Mouse (Mus musculus): ENCODE results near the gene Mllt11. TPM values are rescaled to one million over a fixed set of nuclear protein-coding genes. Genes with fewer than 3 reads are reported as not detected.

Mllt11 gene
- polyA plus RNA-seq, 1 experiment from 2014 or later = 14.2 TPM

DNA sequence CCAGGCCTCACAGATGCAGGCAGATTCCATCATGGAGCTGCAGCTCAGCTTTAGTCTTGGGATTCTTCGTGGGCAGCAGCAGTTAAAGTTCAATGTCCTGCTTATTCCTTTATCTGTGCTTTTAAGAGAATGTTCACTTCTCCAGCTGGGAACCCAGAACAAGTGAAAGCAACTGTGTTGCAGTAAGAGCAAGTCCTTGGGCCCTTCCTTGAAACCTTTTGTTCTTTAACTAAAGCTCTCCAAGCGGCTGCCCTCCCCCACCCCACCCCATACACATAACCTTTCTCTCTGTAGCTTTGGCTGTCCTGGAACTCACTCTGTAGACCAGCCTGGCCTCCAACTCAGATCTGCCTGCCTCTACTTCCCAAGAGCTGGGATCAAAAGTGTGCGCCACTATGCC lies 55.5 kb downstream of the Mllt11 start:
- ATAC-seq (ENCODE audit: insufficient number of reproducible peaks, insufficient read depth, low FRiP score, low read depth) = no peak
- H3K4me1 ChIP-seq (ENCODE audit: control insufficient read depth in 2 of 2, insufficient read depth in 2 of 2, low read length in 2 of 2) = peaks cover 0 to 16% of the 10 kb centered on the region in 2 experiments; a peak in 3 of 4 replicates
- 72% methylated on average over 3 of the region's 3 CpGs for WGBS
- 0 out of 2 replicates have a peak, but pooled peaks cover under 1% of the 10 kb centered on the region for H3K36me3 ChIP-seq (ENCODE audit: control insufficient read depth, insufficient read depth, low read length)
- no peak overlapping the region for H3K4me2 ChIP-seq (ENCODE audit: low read length)
- H3K4me3 ChIP-seq (ENCODE audit: control insufficient read depth in 1 of 2, insufficient read depth in 1 of 2, low read depth in 1 of 2, low read length in 2 of 2) = no peak overlapping the region
- peaks cover 31% of the 10 kb centered on the region for H3K27me3 ChIP-seq (ENCODE audit: control insufficient read depth, insufficient read depth, low read length)
- no peak overlapping the region for H3K9ac ChIP-seq (ENCODE audit: low read length)
- H3K9me3 ChIP-seq (ENCODE audit: control insufficient read depth, low read length) = no peaks in the 10 kb centered on the region
- H3K27ac ChIP-seq (replicated peaks in 1 of 2; ENCODE audit: control insufficient read depth in 1 of 2, insufficient read depth in 1 of 2, low read depth in 2 of 2, low read length in 2 of 2) = no peak overlapping the region

DNA sequence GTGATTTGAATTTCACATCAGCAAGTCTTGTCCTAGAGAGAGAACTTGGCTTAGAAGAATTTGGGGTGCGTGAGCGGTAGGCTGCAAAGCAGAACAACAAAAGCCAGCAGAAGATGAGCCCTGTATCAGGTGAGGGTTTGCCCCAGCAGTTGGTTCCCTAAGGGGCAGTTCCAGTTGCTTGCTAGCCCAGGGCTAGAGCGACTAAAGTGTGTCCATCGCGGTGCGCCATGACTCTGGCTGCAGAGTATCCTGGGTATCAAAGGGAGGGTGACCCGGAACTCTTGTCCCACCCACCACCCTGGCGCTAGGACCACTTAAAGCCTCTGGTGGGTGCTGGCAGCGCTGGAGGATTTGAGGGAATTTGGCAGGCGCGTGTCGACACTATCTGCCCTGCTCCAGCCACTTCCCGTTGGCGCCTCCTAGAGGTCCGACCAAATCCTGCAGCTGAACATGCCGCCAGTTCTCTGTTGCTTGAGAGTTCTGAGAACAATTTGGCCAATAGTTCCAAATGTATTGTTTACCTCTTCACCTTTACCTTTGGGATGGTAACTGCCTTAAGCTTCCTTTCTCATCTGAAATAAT lies 57.9 kb downstream of the Mllt11 start:
- 2% methylated on average over 16 of the region's 16 CpGs for WGBS
- peak overlapping the region; percentile 76 for H3K4me2 ChIP-seq (ENCODE audit: low read length)
- H3K4me3 ChIP-seq (ENCODE audit: control insufficient read depth in 1 of 2, insufficient read depth in 1 of 2, low read depth in 1 of 2, low read length in 2 of 2) = peak overlapping the region; percentile 31 to 41; a peak in 3 of 4 replicates
- peaks cover 0 to 16% of the 10 kb centered on the region in 2 experiments; a peak in 3 of 4 replicates for H3K4me1 ChIP-seq (ENCODE audit: control insufficient read depth in 2 of 2, insufficient read depth in 2 of 2, low read length in 2 of 2)
- no peaks in the 10 kb centered on the region for H3K9me3 ChIP-seq (ENCODE audit: control insufficient read depth, low read length)
- peaks cover 54% of the 10 kb centered on the region for H3K27me3 ChIP-seq (ENCODE audit: control insufficient read depth, insufficient read depth, low read length)
- ATAC-seq (ENCODE audit: insufficient number of reproducible peaks, insufficient read depth, low FRiP score, low read depth) = no peak; the same call in 1 of the 2 replicates
- no peak overlapping the region for H3K27ac ChIP-seq (replicated peaks in 1 of 2; ENCODE audit: control insufficient read depth in 1 of 2, insufficient read depth in 1 of 2, low read depth in 2 of 2, low read length in 2 of 2)
- peaks cover 21% of the 10 kb centered on the region for H3K36me3 ChIP-seq (ENCODE audit: control insufficient read depth, insufficient read depth, low read length)
- H3K9ac ChIP-seq (ENCODE audit: low read length) = peak overlapping the region; percentile 60; the same call in 1 of the 2 replicates

DNA sequence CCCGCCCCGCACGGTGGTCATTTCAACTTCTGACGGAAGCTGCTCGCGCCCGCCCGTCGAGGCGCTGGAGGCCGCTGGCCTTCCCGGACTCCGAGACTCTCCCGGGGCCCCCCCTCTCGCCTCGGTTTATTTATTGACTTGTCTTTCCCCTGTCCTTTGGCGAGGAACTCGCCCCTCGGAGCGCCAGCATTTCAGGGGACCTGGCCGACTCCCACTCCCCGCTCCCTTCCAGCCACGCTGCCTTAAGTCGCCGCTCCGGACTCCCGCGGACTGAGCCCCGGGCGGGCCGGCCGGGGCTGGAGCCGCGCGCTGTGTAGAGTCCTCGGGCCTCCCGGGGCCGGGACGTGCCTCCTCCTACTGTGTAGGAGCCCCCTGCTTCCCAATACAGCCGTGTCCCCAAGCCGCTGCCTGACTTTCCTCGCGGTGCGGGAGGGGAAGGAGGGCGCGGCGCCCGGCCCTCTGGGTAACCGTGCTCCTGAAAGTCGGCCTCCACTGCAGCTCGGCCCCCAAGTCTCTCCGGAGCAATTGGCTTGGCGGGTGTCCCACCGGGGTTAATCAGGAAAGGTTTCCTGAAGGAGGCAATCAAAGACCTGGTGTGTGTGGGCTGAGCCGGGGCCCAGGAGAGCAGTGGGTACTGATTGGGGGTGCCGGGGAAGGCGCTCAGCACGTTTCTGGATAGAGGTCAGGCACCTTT lies 58.6 kb downstream of the Mllt11 start:
- no peak overlapping the region for H3K27ac ChIP-seq (replicated peaks in 1 of 2; ENCODE audit: control insufficient read depth in 1 of 2, insufficient read depth in 1 of 2, low read depth in 2 of 2, low read length in 2 of 2)
- peak overlapping the region; percentile 31 to 41 for H3K4me3 ChIP-seq (ENCODE audit: control insufficient read depth in 1 of 2, insufficient read depth in 1 of 2, low read depth in 1 of 2, low read length in 2 of 2)
- peaks cover 24% of the 10 kb centered on the region for H3K36me3 ChIP-seq (ENCODE audit: control insufficient read depth, insufficient read depth, low read length)
- peak overlapping the region; percentile 76 for H3K4me2 ChIP-seq (ENCODE audit: low read length)
- 0 out of 2 replicates have a peak, but pooled peaks have one; percentile 10 for ATAC-seq (ENCODE audit: insufficient number of reproducible peaks, insufficient read depth, low FRiP score, low read depth)
- peak overlapping the region; percentile 60 for H3K9ac ChIP-seq (ENCODE audit: low read length)
- no peaks in the 10 kb centered on the region for H3K9me3 ChIP-seq (ENCODE audit: control insufficient read depth, low read length)
- H3K4me1 ChIP-seq (ENCODE audit: control insufficient read depth in 2 of 2, insufficient read depth in 2 of 2, low read length in 2 of 2) = peaks cover 0 to 16% of the 10 kb centered on the region in 2 experiments; a peak in 3 of 4 replicates
- 2% methylated on average over 56 of the region's 58 CpGs for WGBS
- H3K27me3 ChIP-seq (ENCODE audit: control insufficient read depth, insufficient read depth, low read length) = peaks cover 55% of the 10 kb centered on the region

- WGBS = 14% methylated on average over 82 of the region's 84 CpGs
- peak overlapping the region; percentile 31 to 41; a peak in 2 of 4 replicates for H3K4me3 ChIP-seq (ENCODE audit: control insufficient read depth in 1 of 2, insufficient read depth in 1 of 2, low read depth in 1 of 2, low read length in 2 of 2)
- H3K27me3 ChIP-seq (ENCODE audit: control insufficient read depth, insufficient read depth, low read length) = peaks cover 55% of the 10 kb centered on the region
- no peaks in the 10 kb centered on the region for H3K9me3 ChIP-seq (ENCODE audit: control insufficient read depth, low read length)
- peak overlapping the region; percentile 25; the same call in 1 of the 2 replicates for H3K9ac ChIP-seq (ENCODE audit: low read length)
- peaks cover 24% of the 10 kb centered on the region for H3K36me3 ChIP-seq (ENCODE audit: control insufficient read depth, insufficient read depth, low read length)
- peaks cover 0 to 16% of the 10 kb centered on the region in 2 experiments; a peak in 3 of 4 replicates for H3K4me1 ChIP-seq (ENCODE audit: control insufficient read depth in 2 of 2, insufficient read depth in 2 of 2, low read length in 2 of 2)
- H3K27ac ChIP-seq (replicated peaks in 1 of 2; ENCODE audit: control insufficient read depth in 1 of 2, insufficient read depth in 1 of 2, low read depth in 2 of 2, low read length in 2 of 2) = no peak overlapping the region
- peak overlapping the region; percentile 76 for H3K4me2 ChIP-seq (ENCODE audit: low read length)
- ATAC-seq (ENCODE audit: insufficient number of reproducible peaks, insufficient read depth, low FRiP score, low read depth) = 0 out of 2 replicates have a peak, but pooled peaks have one; percentile 20
Measured at GRCm38 (mm10) chr3:95172526-95173255, 59.3 kb downstream of the Mllt11 start.

GRCm38 (mm10) chr3:95171105-95171504 lies 60.9 kb downstream of the Mllt11 start:
- Histone ChIP-seq H3K4me2 (ENCODE audit: low read length) (no peak overlapping the region), H3K27me3 (ENCODE audit: control insufficient read depth, insufficient read depth, low read length) (peaks cover 55% of the 10 kb centered on the region)

DNA sequence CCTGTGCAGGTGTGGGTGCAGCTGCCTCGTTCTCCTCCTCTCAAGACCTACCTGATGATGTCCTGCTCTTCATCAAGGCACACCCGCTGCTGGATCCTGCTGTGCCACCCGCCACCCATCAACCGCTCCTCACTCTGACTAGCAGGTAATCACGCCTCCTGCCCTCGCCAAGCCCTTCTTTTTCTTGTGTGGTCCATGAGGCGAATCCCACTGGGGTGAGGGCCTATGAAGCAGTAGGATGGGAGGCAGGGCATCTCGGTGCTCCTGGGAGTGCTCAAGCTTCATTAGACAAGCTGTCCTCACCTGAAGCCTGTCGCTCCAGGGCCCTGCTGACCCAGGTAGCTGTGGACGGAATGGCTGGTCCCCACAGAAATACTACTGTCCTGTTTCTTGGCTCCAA lies 62.0 kb downstream of the Mllt11 start:
- Histone ChIP-seq H3K4me3 (ENCODE audit: control insufficient read depth in 1 of 2, insufficient read depth in 1 of 2, low read depth in 1 of 2, low read length in 2 of 2) (no peak overlapping the region), H3K9me3 (ENCODE audit: control insufficient read depth, low read length) (no peaks in the 10 kb centered on the region), H3K36me3 (ENCODE audit: control insufficient read depth, insufficient read depth, low read length) (peaks cover 30% of the 10 kb centered on the region), H3K9ac (ENCODE audit: low read length) (no peak overlapping the region), H3K27ac (replicated peaks in 1 of 2; ENCODE audit: control insufficient read depth in 1 of 2, insufficient read depth in 1 of 2, low read depth in 2 of 2, low read length in 2 of 2) (no peak overlapping the region), H3K27me3 (ENCODE audit: control insufficient read depth, insufficient read depth, low read length) (peaks cover 55% of the 10 kb centered on the region), H3K4me2 (ENCODE audit: low read length) (no peak overlapping the region), H3K4me1 (ENCODE audit: control insufficient read depth in 2 of 2, insufficient read depth in 2 of 2, low read length in 2 of 2) (peaks cover 0 to 16% of the 10 kb centered on the region in 2 experiments; a peak in 3 of 4 replicates)
- WGBS = 84% methylated on average over 10 of the region's 10 CpGs
- no peak for ATAC-seq (ENCODE audit: insufficient number of reproducible peaks, insufficient read depth, low FRiP score, low read depth)

More at GRCm38 (mm10) chr3:95171105-95171504, 60.9 kb downstream of the Mllt11 start:
- ATAC-seq (ENCODE audit: insufficient number of reproducible peaks, insufficient read depth, low FRiP score, low read depth) = no peak
- H3K36me3 ChIP-seq (ENCODE audit: control insufficient read depth, insufficient read depth, low read length) = peaks cover 27% of the 10 kb centered on the region
- H3K4me1 ChIP-seq (ENCODE audit: control insufficient read depth in 2 of 2, insufficient read depth in 2 of 2, low read length in 2 of 2) = peaks cover 0 to 16% of the 10 kb centered on the region in 2 experiments; a peak in 3 of 4 replicates
- H3K9me3 ChIP-seq (ENCODE audit: control insufficient read depth, low read length) = no peaks in the 10 kb centered on the region
- WGBS = 71% methylated on average over 6 of the region's 6 CpGs
- H3K4me3 ChIP-seq (ENCODE audit: control insufficient read depth in 1 of 2, insufficient read depth in 1 of 2, low read depth in 1 of 2, low read length in 2 of 2) = no peak overlapping the region
- H3K9ac ChIP-seq (ENCODE audit: low read length) = no peak overlapping the region
- no peak overlapping the region for H3K27ac ChIP-seq (replicated peaks in 1 of 2; ENCODE audit: control insufficient read depth in 1 of 2, insufficient read depth in 1 of 2, low read depth in 2 of 2, low read length in 2 of 2)
